Mouse (Mus musculus) heart, embryonic 14.5 days (tissue): ENCODE measurements around the gene Fam118b. TPM values are rescaled to one million over a fixed set of nuclear protein-coding genes. Genes with fewer than 3 reads are reported as not detected.
A peak's percentile ranks its signal among the peaks of the same experiment; 100 is the strongest.

Source experiments
- ATAC-seq: fragments of 200-750 bp; cut with Nextera tagmentation; 2 replicates; pipeline ENCODE4 v1.8.0; 2017; ENCODE audit warnings: low read depth, moderate TSS enrichment; ENCODE audit not compliant: insufficient number of reproducible peaks, insufficient read depth, low FRiP score
- H3K27ac ChIP-seq, 2 experiments: fragments of 200-500 bp in 1 of 2; fragments of 300-500 bp in 1 of 2; sonication (generic) in 1 of 2; replicated peaks in 1 of 2; 2 replicates each; pipeline ENCODE4 v1.5.1; 2012 to 2014; ENCODE audit warnings: low read depth in 2 of 2, low read length in 2 of 2, control low read depth in 1 of 2, mild to moderate bottlenecking in 1 of 2, mixed read lengths in 1 of 2; ENCODE audit not compliant: control insufficient read depth in 1 of 2, insufficient read depth in 1 of 2
- H3K27me3 ChIP-seq: fragments of 300-500 bp; sonication (generic); 2 replicates; pipeline ENCODE4 v1.6.1; 2014; ENCODE audit warnings: mild to moderate bottlenecking, low read length, control low read depth; ENCODE audit not compliant: control insufficient read depth, insufficient read depth
- H3K36me3 ChIP-seq: fragments of 300-500 bp; sonication (generic); 2 replicates; pipeline ENCODE4 v1.6.1; 2014; ENCODE audit warnings: mild to moderate bottlenecking, control low read depth, low read length, mixed read lengths; ENCODE audit not compliant: control insufficient read depth, insufficient read depth
- H3K4me1 ChIP-seq, 2 experiments: fragments of 200-500 bp in 1 of 2; fragments of 300-500 bp in 1 of 2; sonication (generic) in 1 of 2; 2 replicates each; pipeline ENCODE4 v1.6.1; 2012 to 2014; ENCODE audit warnings: low read length in 2 of 2, control low read depth in 1 of 2, mixed read lengths in 1 of 2; ENCODE audit not compliant: control insufficient read depth in 2 of 2, insufficient read depth in 2 of 2
- H3K4me2 ChIP-seq: fragments of 300-500 bp; sonication (generic); 2 replicates; pipeline ENCODE4 v1.6.1; 2014; ENCODE audit warnings: mild to moderate bottlenecking, low read length
- H3K4me3 ChIP-seq, 2 experiments: fragments of 200-500 bp in 1 of 2; fragments of 300-500 bp in 1 of 2; sonication (generic) in 1 of 2; 2 replicates each; pipeline ENCODE4 v1.5.1; 2012 to 2014; ENCODE audit warnings: low read length in 2 of 2, mild to moderate bottlenecking in 2 of 2, control low read depth in 1 of 2, low read depth in 1 of 2, moderate library complexity in 1 of 2; ENCODE audit not compliant: control insufficient read depth in 1 of 2, insufficient read depth in 1 of 2
- H3K9ac ChIP-seq: fragments of 300-500 bp; sonication (generic); 2 replicates; pipeline ENCODE4 v1.6.1; 2014; ENCODE audit warnings: mild to moderate bottlenecking, low read length
- H3K9me3 ChIP-seq: fragments of 300-500 bp; sonication (generic); 2 replicates; pipeline ENCODE4 v1.6.1; 2016; ENCODE audit warnings: low read length, control low read depth; ENCODE audit not compliant: control insufficient read depth
- WGBS: fragments of 180-500 bp; shearing (Covaris S2); extraction: QIAGEN DNeasy Blood & Tissue Kit; methylation state at CpG from one replicate; pipeline ENCODE4 v1.1.7; 2014; 5-methylcytosine and 5-hydroxymethylcytosine counted together
- polyA plus RNA-seq: library from polyadenylated mRNA; unstranded; fragments of >200 nt; fragmentation: Nextera tagmentation; extraction: Ambion mirVana; gene quantifications from 2 replicates; pipeline ENCODE4 v1.2.1, GENCODE M21; 2014

Gene Fam118b
- polyA plus RNA-seq, 1 experiment from 2014 or later, result 28.3 TPM

GRCm38 (mm10) chr9:35176124-35176659, 91.4 kb downstream of the Fam118b start:
- peak overlapping the region; percentile 92 for H3K4me2 ChIP-seq
- peak overlapping the region; percentile 79; the same call in 1 of the 2 replicates for H3K9ac ChIP-seq
- no peak overlapping the region for H3K27ac ChIP-seq
- H3K4me3 ChIP-seq, result peak overlapping the region; percentile 64 to 80
- no peaks in the 10 kb centered on the region for H3K9me3 ChIP-seq
- H3K27me3 ChIP-seq, result no peaks in the 10 kb centered on the region
- 42% methylated on average over 14 of the region's 14 CpGs for WGBS
- peaks cover 0 to 7% of the 10 kb centered on the region in 2 experiments; a peak in 3 of 4 replicates for H3K4me1 ChIP-seq
- no peaks in the 10 kb centered on the region for H3K36me3 ChIP-seq
- no peak for ATAC-seq

GRCm38 (mm10) chr9:35175251-35176123, 92.1 kb downstream of the Fam118b start, which contains the start of gene Dcps:
Gene Dcps (minus strand): TSS chr9:35176061.
- peak within 1 kb of the TSS; percentile 92 for H3K4me2 ChIP-seq

GRCm38 (mm10) chr9:35173331-35173730, 94.3 kb downstream of the Fam118b start:
- no peak overlapping the region for H3K4me3 ChIP-seq
- H3K36me3 ChIP-seq, result peaks cover 20% of the 10 kb centered on the region
- no peak overlapping the region for H3K4me2 ChIP-seq
- 88% methylated on average over 1 of the region's 1 CpGs for WGBS
- no peak overlapping the region for H3K27ac ChIP-seq
- peaks cover 0 to 7% of the 10 kb centered on the region in 2 experiments; a peak in 3 of 4 replicates for H3K4me1 ChIP-seq
- no peak overlapping the region for H3K9ac ChIP-seq
- no peak for ATAC-seq
- H3K9me3 ChIP-seq, result no peaks in the 10 kb centered on the region
- no peaks in the 10 kb centered on the region for H3K27me3 ChIP-seq

More at GRCm38 (mm10) chr9:35175251-35176123, 92.1 kb downstream of the Fam118b start, which contains the start of gene Dcps:
- H3K27me3 ChIP-seq, result no peaks in the 10 kb centered on the region
- peaks cover 6% of the 10 kb centered on the region for H3K36me3 ChIP-seq
- no peaks in the 10 kb centered on the region for H3K9me3 ChIP-seq
- H3K9ac ChIP-seq, result peak within 1 kb of the TSS; percentile 79
- WGBS, result under 1% methylated on average over 38 of the region's 38 CpGs
- peak; percentile 93 for ATAC-seq
- H3K27ac ChIP-seq, result peak within 1 kb of the TSS; percentile 85 to 91
- H3K4me3 ChIP-seq, result peak within 1 kb of the TSS; percentile 64 to 80
- peaks cover 0 to 7% of the 10 kb centered on the region in 2 experiments; a peak in 3 of 4 replicates for H3K4me1 ChIP-seq

GRCm38 (mm10) chr9:35170071-35170470, 97.5 kb downstream of the Fam118b start:
- Histone ChIP-seq H3K36me3 (peaks cover 20% of the 10 kb centered on the region), H3K27me3 (no peaks in the 10 kb centered on the region), H3K27ac (no peak overlapping the region), H3K4me2 (no peak overlapping the region), H3K4me1 (peaks cover 0 to 6% of the 10 kb centered on the region in 2 experiments; a peak in 2 of 4 replicates), H3K9ac (no peak overlapping the region), H3K9me3 (no peaks in the 10 kb centered on the region), H3K4me3 (no peak overlapping the region)
- 89% methylated on average over 7 of the region's 7 CpGs for WGBS
- ATAC-seq, result no peak

Other genes with a start within 250 kb of the Fam118b start
- gene St3gal4, start 148.5 kb downstream of the Fam118b start, polyA plus RNA-seq, result 22.9 and 25.1 TPM in 2 replicates
- 60.9 and 62.7 TPM in 2 replicates for gene Dcps, start 91.7 kb downstream of the Fam118b start, polyA plus RNA-seq
- 102 and 109 TPM in 2 replicates for gene Srpr, start 67.6 kb downstream of the Fam118b start, polyA plus RNA-seq
- gene Tirap, start 67.5 kb downstream of the Fam118b start, polyA plus RNA-seq, result 7.8 and 8.0 TPM in 2 replicates
- 58.6 and 60.2 TPM in 2 replicates for gene Foxred1, start 56.8 kb downstream of the Fam118b start, polyA plus RNA-seq
- 19.4 and 24.2 TPM in 2 replicates for gene Rpusd4, start 60 bp upstream of the Fam118b start, polyA plus RNA-seq
- 6.2 and 8.1 TPM in 2 replicates for gene Cdon, start 153.3 kb upstream of the Fam118b start, polyA plus RNA-seq